In the genomic region with DNA sequence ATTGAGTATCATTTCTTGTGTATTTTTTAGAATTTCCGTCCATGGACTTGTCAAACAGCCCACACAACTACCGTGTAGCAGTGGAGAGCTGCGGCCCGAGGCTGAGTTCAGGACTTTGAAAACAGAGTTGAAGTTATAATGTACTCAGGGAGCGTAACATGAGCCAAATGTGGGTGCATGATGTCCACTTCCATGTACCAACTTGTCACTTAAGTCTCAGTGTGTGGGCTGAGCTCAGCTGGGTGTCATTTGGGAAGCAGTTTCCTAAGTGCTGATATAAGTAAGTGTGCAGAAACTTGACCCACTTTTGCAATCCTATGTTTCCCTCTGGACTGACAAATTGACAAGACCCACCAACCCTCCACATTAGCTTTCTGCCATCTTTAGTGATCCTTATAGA, we compare ENCODE assay signal across 31 mouse cellular contexts.
DNase-seq lines count a peak whose midpoint lies in the region; ATAC-seq lines count a peak whose summit lies in the region.
"Had no signal": no experiment of that assay in that cellular context is flagged by ENCODE, and none has a peak within 500 bp of the region (broad histone marks: within the 10 kb centered on the region; RNA-seq: fewer than 3 reads in every experiment).

No protein-coding gene starts in this region.

- peak; percentile 76 for ATAC-seq in frontal cortex, adult (ENCODE audit: low TSS enrichment)
- ATAC-seq in embryonic facial prominence, embryonic 14.5 days (ENCODE audit: low read depth): no peak
- no peak for ATAC-seq in CD4-positive, CD25-positive, alpha-beta regulatory T cell, adult 4 months
- ATAC-seq: forebrain, embryonic 13.5 days; inflammation-experienced regulatory T-cells, adult 6 months; lung, postnatal 0 days; midbrain, embryonic 15.5 days; Patski had no signal

- no peaks in the 10 kb centered on the region for H3K4me1 ChIP-seq in embryonic facial prominence, embryonic 14.5 days (ENCODE audit: control insufficient read depth, insufficient read depth, low read length)
- H3K4me1 ChIP-seq: embryonic facial prominence, embryonic 15.5 days; forebrain, embryonic 13.5 days; heart, embryonic 10.5 days; heart, embryonic 15.5 days; limb, embryonic 10.5 days; limb, embryonic 15.5 days; liver, embryonic 13.5 days; midbrain, embryonic 15.5 days; neural tube, embryonic 15.5 days had no signal

- H3K9me3 ChIP-seq in embryonic facial prominence, embryonic 14.5 days (ENCODE audit: control insufficient read depth, low read length): no peaks in the 10 kb centered on the region
- H3K9me3 ChIP-seq: embryonic facial prominence, embryonic 15.5 days; forebrain, embryonic 13.5 days; heart, embryonic 10.5 days; heart, embryonic 15.5 days; limb, embryonic 10.5 days; limb, embryonic 15.5 days; liver, embryonic 13.5 days; midbrain, embryonic 15.5 days; neural tube, embryonic 15.5 days had no signal

- H3K4me2 ChIP-seq in embryonic facial prominence, embryonic 14.5 days (ENCODE audit: low read depth, low read length): no peak overlapping the region
- H3K4me2 ChIP-seq: embryonic facial prominence, embryonic 15.5 days; forebrain, embryonic 13.5 days; heart, embryonic 15.5 days; hindbrain, embryonic 14.5 days; limb, embryonic 15.5 days; liver, embryonic 13.5 days; midbrain, embryonic 15.5 days; neural tube, embryonic 15.5 days had no signal

- no peak overlapping the region for H3K9ac ChIP-seq in embryonic facial prominence, embryonic 14.5 days (ENCODE audit: low read depth, low read length)
- H3K9ac ChIP-seq: embryonic facial prominence, embryonic 15.5 days; forebrain, embryonic 13.5 days; heart, embryonic 15.5 days; hindbrain, embryonic 14.5 days; limb, embryonic 15.5 days; liver, embryonic 13.5 days; midbrain, embryonic 15.5 days; neural tube, embryonic 15.5 days had no signal

- no peak for DNase-seq in frontal cortex, postnatal 14 days (ENCODE audit: low spot score in 2 of 2)
- peak; percentile 3 to 9 for DNase-seq in left cerebral cortex, adult 18-20 months (ENCODE audit: low spot score in 2 of 2)
- no peak for DNase-seq in left cerebral cortex, postnatal 4 days
- DNase-seq in embryonic facial prominence, embryonic 14.5 days (ENCODE audit: low spot score): peak; percentile 8
- DNase-seq in urinary bladder, postnatal 4 days (ENCODE audit: low spot score in 2 of 2): no peak
- DNase-seq: adrenal gland, postnatal 14 days; cerebellum, adult 11-12 months; cerebellum, postnatal 10 days; gastrocnemius, postnatal 25 days; heart, adult 11 months; kidney, adult 11 months; kidney, postnatal 25 days; liver, embryonic 13.5 days; lung, adult 18-20 months; thymus, adult 2 months; thymus, postnatal 36 days had no signal

- intact Hi-C loops in left cerebral cortex, postnatal 4 days (cut with DNase I): no loop called here

- H3K36me3 ChIP-seq in embryonic facial prominence, embryonic 14.5 days (ENCODE audit: control insufficient read depth, insufficient read depth, low read length): no peaks in the 10 kb centered on the region
- H3K36me3 ChIP-seq: embryonic facial prominence, embryonic 15.5 days; heart, embryonic 10.5 days; heart, embryonic 15.5 days; limb, embryonic 10.5 days; limb, embryonic 15.5 days; liver, embryonic 13.5 days; midbrain, embryonic 15.5 days; neural tube, embryonic 15.5 days had no signal

- no peak overlapping the region for H3K4me3 ChIP-seq in embryonic facial prominence, embryonic 14.5 days (ENCODE audit: low read depth, low read length)
- H3K4me3 ChIP-seq: embryonic facial prominence, embryonic 15.5 days; forebrain, embryonic 13.5 days; heart, embryonic 10.5 days; heart, embryonic 15.5 days; limb, embryonic 10.5 days; limb, embryonic 15.5 days; liver, embryonic 13.5 days; midbrain, embryonic 15.5 days; neural tube, embryonic 15.5 days had no signal

- no peaks in the 10 kb centered on the region for H3K27me3 ChIP-seq in embryonic facial prominence, embryonic 14.5 days (replicated peaks; ENCODE audit: control insufficient read depth, insufficient read depth, low read length)
- H3K27me3 ChIP-seq: embryonic facial prominence, embryonic 15.5 days; forebrain, embryonic 13.5 days; heart, embryonic 15.5 days; limb, embryonic 15.5 days; liver, embryonic 13.5 days; midbrain, embryonic 15.5 days; neural tube, embryonic 15.5 days; Patski had no signal

- 43% methylated on average over 5 of the region's 5 CpGs for WGBS in embryonic facial prominence, embryonic 14.5 days

- H3K27ac ChIP-seq in embryonic facial prominence, embryonic 14.5 days (replicated peaks; ENCODE audit: low read depth, low read length): no peak overlapping the region
- H3K27ac ChIP-seq: embryonic facial prominence, embryonic 15.5 days; forebrain, embryonic 13.5 days; heart, embryonic 10.5 days; heart, embryonic 15.5 days; hindbrain, embryonic 14.5 days; limb, embryonic 10.5 days; limb, embryonic 15.5 days; liver, embryonic 13.5 days; macrophage; midbrain, embryonic 15.5 days; neural tube, embryonic 15.5 days had no signal

Comparison
In these comparisons a context has a peak if more than half of its experiments do, and no peak if none do; other contexts are left out.
1. DNase-seq: peak in left cerebral cortex, adult 18-20 months (2 of 2) and embryonic facial prominence, embryonic 14.5 days (single experiment); none in frontal cortex, postnatal 14 days (0 of 2), left cerebral cortex, postnatal 4 days (single experiment) and urinary bladder, postnatal 4 days (0 of 2).